Mouse (Mus musculus) left cerebral cortex, adult 8-10 months (tissue): ENCODE measurements around the gene Rab10. TPM values are rescaled to one million over a fixed set of nuclear protein-coding genes. Genes with fewer than 3 reads are reported as not detected.

Experiments used
- DNase-seq, 2 experiments: peaks; one replicate each; pipeline ENCODE4 v3.0.0; 2022; ENCODE audit warnings: low spot score in 2 of 2
- total RNA-seq, 4 experiments: library from RNA; stranded (reverse); gene quantifications; 2 replicates each; pipeline ENCODE4 v1.2.4; 2022

Rab10 gene
- total RNA-seq, 4 experiments from 2014 or later: 125 to 138 (median 131) TPM

DNA sequence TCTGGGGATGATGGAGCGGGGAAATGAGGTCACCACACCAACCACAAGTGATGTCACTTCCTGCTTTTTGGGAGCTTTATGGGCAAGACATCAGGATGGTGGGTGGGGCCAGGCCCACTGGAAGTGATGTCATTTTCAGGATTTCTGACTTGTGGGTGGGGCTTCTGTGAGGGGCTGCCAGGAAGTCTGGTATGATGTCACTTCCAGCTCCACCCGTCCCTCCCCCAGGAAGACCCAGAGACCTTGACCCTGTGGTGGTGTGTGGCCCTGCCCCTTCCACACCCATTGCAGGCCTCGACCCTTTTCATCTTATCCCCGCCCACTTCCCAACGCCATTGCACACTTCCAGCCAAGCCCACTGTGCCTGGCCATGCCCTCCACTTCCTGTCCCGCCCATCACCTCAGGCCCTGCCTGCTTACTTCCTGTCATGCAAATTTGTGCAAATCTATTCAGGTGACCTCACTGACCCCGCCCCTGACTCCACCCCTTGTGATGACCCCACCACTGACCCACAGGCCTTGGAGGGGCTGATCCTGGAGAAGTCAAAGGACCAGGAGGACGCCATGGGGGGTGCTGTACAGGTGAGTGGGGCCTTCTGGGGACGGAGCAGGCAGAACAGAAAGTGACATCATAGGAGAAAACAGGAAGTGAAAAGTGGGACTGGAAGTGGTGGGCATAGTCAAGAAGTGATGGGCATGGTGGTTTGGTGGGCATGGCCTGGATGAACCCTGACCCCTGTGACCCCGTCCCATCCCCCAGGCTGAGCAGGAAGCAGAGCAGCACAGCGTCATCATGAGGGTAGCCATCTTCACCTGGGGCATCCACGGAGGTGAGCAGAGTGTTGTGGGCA lies 72.7 kb downstream of the Rab10 start:
- peak in 1 of 2 experiments; percentile 69 for DNase-seq

DNA sequence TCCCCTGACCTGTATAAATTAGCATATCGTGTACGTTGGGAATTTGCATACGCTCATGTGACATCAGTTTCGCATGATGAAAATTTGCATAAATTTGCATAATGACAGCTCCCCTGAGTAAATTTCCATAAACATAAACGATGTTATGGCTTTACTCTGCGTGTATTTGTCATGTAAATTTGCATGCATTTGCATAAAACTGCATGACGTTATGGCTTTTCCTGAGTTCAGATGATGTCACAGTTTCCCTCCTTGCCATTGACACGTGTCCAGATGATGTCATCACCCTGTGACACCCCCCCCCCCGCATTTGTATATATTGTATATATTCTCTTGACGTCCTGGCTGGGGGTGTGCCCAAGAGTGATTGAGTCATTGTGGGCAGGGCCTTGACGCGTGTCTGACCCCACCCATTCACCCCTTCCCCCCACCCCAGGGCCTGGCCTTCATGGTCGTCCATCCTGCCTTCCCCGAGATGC lies 73.6 kb downstream of the Rab10 start:
- DNase-seq: peak in 1 of 2 experiments; percentile 60

DNA sequence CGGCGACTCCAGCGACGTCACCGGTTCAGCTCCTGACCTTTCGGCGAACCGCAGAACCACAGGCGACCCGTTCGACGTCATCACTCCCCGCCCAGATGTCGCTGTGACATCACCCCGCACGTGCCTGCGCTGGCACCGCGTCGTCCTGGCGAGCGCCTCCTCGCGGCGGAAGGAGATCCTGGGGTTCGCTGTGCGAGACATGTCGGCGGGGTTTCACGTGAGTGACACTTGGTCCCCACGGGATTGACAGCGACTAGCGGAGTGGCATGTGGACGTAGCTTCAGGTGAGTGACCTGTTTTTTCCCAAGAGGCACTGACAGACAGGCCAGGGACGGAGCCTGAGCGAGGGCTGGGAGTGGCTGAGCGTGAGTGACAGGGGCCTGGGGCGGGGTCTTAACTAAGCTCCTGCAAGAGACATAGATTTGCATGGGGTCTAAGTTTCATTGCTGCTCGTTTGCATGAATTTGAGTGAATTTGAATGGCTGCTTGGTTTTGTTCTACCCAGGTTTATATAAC lies 74.1 kb downstream of the Rab10 start:
- peak; percentile 93 to 98 for DNase-seq

DNA sequence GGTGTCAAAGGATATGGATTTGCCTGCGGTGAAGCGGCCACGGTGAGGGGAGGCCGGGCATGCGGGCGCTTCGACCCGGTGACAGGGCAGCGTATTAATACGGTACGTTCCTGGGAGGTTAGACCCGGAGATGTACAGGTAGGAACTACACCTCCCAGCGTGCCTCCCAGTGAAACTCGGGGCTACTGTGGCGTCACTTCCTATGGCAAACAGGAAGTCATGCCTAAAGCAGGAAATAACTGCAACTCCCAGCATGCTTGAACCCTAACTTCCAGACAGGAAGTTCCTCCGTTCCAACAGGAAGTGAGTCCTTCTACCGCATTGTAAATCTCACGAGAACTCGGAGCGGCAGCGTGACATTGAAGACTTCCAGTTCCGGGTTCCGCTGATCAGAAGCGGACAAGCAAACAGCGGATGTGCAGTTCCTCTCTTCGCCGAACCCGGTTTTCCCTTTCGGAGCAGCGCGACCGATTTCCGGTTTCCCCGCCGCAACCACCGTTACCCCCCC lies 74.6 kb downstream of the Rab10 start:
- DNase-seq: peak; percentile 84 to 97

DNA sequence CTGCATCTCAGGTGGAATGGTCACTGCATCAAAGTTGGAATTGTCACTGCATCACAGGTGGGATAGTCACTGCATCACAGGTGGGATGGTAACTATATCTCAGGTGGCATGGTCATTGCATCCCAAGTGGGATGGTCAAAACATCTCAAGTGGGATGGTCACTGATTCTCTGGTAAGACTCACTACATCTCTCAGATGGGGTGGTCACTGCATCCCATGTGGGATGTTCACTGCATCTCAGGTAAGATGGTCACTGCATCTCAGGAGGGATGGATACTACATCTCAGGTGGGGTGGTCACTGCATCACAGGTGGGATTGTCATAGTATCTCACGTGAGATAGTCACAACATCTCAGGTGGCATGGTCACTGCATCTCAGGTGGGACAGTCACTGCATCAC lies 75.7 kb downstream of the Rab10 start:
- no peak for DNase-seq

DNA sequence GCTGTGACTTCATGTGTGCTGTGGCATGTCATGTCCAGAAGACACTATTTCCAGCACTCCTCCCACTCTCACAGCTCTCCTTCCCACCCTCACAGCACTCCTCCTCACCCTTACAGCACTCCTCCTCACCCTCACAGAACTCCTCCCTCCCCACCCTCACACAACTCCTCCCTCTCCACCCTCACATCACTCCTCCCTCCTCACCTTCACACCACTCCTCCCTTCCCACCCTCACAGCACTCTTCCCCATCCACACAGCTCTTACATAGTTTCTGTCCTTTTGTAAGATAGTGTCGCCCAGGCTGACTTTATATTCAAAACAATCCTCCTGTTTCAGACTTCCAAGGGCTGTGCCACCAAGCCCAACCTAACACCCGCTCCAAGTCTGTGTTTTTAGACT lies 86.4 kb downstream of the Rab10 start:
- DNase-seq: no peak

DNA sequence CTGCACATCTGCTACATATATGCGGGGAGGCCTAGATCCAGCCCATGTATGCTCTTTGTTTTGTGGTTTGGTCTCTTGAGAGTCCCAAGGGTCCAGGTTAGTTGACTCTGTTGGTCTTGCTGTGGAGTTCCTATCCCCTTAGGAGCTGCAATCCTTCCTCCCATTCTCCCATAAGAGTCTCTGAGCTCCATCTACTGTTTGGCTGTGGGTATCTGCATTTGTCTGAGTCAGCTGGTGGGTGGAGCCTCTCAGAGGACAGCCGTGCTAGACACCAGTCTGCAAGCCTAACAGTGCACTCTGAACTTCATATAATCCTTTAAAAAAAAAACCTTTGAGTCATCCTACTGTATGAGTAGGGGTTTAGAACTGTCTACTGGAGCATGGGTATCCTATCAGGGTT lies 99.6 kb downstream of the Rab10 start:
- no peak for DNase-seq

DNA sequence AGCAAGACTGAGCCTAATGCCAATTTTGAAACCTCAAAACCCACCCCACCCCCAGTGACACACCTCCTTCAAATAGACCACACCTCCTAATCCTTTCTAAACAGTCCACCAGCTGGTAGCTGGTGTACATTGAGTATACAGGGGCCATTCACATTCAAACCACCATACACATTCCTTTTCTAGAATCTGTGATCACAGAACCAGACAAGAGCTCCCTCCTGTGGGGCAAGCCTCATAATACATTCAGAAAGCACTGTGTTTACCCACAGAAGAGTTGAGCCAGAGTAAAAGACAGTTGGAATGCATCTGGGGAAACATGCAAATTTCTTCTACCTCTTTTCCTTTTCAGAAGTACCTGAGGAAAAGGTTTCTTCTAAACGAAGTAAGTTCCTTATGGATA lies 100.6 kb downstream of the Rab10 start:
- no peak for DNase-seq

Other genes starting within 250 kb of the Rab10 start
- gene Kif3c, start 55.2 kb upstream of the Rab10 start, total RNA-seq: 100 to 1,000 TPM; 164 to 176 (median 165) TPM
- 10 to 100 TPM; 32.7 to 36.9 (median 34.3) TPM for gene Asxl2, start 116.9 kb upstream of the Rab10 start, total RNA-seq